Mouse (Mus musculus): ENCODE data around the gene Top3b. TPM values are rescaled to one million over a fixed set of nuclear protein-coding genes. Genes with fewer than 3 reads are reported as not detected.

The Top3b gene
- total RNA-seq (2023) = 116 TPM

GRCm38 (mm10) chr16:16870617-16871331 lies at the start of gene Top3b, which contains the start of gene Vpreb1:
Gene Top3b, plus strand, starts transcription at chr16:16870736.
Gene Vpreb1, minus strand, starts transcription at chr16:16870843.

DNA sequence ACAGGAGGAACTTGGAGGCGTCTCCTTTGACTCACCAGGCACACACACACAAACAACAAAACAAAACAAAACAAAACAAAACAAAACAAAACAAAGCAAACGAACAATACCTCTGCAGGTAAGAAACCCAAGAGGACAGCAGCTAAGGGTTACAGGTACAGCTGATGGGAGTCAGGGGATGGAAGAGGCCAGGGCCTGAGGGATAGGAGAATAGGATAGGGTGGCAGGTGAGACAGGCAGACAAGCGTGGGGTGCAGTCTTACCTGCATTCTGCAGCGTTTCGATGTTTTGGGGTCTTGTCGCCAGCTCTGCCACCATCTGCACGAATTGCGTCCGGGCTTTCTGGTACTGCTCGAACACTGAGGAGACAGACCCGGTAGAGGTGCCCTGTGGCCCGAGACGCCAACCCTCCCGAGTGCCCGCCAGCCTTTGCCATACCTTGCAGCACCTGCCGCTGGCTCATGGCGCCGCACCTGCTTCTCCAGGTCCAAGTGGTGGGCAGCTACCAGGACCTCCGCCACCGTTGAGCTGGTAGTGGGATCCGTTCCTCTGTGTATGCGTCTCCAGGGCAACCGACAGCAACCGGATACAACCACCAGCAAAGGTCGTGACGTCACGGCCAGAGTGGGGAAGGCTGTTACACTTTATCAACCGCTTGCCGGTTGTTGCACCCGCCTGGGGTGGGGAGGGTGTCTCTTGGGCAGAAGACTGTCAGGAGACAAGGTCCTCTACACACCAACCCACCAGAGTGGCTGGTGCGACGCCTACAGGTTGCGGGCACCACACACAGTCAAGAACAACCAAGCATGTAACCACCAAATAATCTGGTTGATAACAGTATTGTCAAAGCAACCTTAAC lies 41.5 kb upstream of the Top3b start, which contains the start of gene Spag6l:
TSS of gene Spag6l (minus strand) at position 700 of the 859 bp plus-strand sequence.

GRCm38 (mm10) chr16:16863978-16864377 lies 6.6 kb upstream of the Top3b start, which contains the start of gene Igll1:
Gene Igll1, minus strand, starts transcription at chr16:16863985.

DNA sequence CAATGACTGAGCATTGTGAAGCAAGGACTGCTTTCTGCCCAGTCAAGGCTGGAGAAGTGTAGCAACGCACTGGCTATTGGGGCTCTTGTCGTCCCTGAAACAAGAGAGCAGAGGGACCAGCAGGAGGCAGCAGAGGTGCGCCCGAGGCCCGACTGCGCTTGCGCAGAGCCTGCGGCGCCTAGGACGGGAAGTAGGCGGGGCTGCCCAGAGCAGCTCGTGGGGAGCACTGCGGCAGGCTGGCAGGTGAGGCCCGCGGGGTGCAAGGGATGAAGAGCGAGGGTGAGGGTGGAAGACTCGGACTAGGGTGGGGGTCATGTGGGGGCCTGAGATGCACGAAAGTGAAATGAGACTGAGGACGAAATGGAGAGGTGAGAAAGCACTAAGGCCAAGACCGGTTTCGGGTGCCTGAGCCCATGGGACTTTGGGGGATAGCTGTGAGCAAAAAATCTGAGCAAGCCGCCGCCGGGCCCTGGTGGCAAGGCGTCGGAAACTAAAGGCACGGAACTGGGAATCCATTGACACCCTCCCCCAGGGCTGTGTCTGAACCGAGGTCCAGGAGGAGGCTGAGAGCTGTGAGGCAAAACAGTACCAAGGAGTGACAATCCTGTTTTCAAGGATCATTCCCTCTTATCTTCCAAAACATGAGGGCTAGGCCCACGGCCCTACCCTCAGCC lies 26.0 kb downstream of the Top3b start, which contains the start of gene Ppm1f:
TSS of gene Ppm1f (plus strand) at position 88 of the 674 bp plus-strand sequence.

Other genes starting within 250 kb of the Top3b start
- gene Olfr19, start 194.3 kb upstream of the Top3b start, total RNA-seq (2023) = not detected
- gene Spag6l, start 41.3 kb upstream of the Top3b start, total RNA-seq (2023) = 10.3 TPM
- gene Igll1, start 6.8 kb upstream of the Top3b start, total RNA-seq (2023) = not detected
- gene Vpreb1, start 107 bp downstream of the Top3b start, total RNA-seq (2023) = not detected
- gene Ppm1f, start 25.7 kb downstream of the Top3b start, total RNA-seq (2023) = 25.4 TPM
- gene Mapk1, start 112.6 kb downstream of the Top3b start, total RNA-seq (2023) = 163 TPM
- gene Ypel1, start 199.0 kb downstream of the Top3b start, total RNA-seq (2023) = 1.4 TPM
- gene Ppil2, start 240.5 kb downstream of the Top3b start, total RNA-seq (2023) = 125 TPM